Mouse (Mus musculus): ENCODE data around the gene Parp8.

The Parp8 gene

DNA sequence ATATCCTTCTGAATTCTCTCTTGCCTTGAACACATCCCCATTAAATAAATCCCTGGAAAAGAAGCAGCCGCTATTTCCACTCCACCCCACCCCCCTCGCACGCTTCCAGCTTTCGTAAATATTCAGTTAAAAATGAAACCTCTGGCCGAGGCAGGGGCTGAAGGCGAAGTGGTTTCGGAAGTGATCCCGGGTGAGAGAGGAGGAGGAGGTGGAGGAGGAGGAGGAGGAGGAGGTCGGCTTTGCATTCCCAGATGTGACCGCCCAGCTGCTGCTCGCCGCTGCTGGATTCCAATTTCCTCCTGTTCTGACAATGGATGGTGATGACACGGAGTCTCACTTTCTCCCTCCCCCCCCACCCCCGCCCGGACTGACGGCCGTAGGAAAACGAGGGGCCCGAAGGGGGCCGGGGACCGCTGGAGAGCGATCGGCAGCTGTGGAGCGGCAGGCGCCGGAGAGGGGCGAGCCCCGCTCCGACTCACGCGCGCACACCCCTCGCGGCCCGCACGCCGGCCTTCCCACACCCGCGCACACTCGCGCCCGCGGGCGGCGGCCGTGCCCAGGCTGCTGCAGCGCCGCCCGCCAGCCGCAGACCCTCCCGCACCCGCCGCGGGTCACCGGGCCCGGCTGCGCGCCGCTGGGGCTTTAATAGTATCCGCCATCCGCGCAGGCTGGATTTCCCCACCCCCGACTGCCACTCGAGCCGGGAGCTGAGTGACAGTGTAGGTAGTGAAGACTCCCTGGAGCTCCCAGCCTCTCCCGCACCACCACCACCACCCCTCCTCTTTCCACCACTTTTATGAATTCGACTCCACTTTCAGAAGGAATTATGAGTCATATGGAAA, at the start of gene Parp8:
Gene Parp8 (minus strand): TSS at position 312 of the 842 bp plus-strand sequence.
- WGBS = under 1% methylated on average over 63 of the region's 67 CpGs

DNA sequence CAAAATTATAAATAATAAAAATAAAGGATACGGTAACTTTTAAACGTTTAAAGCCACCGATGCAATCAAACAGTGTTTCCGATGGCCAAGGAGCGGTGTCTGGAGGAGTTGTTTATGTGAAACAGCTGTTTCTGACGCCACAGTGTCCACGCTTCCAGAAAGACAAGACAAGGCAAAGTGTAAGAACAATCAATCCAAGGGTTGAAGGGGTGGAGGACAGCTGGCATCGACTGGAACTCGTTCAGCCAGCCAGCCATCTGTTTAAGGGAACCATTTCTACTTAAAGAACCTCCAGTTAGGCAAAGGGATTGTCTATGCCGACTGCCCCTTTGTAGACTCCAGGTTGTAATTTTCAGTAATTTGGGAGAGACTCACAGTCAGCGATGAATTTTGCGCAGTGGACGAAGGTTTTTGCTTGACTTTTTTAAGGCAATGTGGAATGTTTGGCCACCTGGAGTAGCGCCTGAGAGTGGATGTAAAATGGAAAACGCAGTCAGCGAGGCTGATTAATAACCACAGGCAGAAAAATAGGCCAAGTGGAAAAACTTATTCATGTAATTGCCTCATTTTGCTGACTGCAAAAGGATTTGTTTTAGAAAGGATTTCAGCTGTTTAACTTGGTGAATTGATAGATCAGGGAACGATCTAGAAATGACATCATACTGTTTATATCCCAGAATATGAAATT, 37.4 kb upstream of the Parp8 start:
- WGBS = 46% methylated on average over 17 of the region's 17 CpGs

DNA sequence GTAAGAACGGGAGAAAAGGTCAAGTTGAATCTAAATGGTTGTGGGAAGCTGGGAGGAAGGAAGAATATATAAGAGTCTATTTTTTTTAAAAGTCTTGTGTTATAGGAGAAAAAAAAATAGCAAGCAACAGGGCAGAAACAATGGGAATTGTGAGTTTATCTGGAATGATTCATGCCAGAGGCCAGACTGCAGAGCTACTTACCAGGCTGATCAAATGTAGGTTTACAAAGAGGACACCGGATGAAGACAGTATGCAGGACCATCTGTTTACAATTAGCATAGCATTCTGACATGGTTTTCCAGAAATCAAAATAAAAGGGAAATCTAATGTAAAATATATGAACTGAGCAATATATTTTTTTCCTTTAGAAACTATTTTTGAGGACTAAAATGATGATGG, 31.1 kb upstream of the Parp8 start:
- 75% methylated on average over 2 of the region's 2 CpGs for WGBS

DNA sequence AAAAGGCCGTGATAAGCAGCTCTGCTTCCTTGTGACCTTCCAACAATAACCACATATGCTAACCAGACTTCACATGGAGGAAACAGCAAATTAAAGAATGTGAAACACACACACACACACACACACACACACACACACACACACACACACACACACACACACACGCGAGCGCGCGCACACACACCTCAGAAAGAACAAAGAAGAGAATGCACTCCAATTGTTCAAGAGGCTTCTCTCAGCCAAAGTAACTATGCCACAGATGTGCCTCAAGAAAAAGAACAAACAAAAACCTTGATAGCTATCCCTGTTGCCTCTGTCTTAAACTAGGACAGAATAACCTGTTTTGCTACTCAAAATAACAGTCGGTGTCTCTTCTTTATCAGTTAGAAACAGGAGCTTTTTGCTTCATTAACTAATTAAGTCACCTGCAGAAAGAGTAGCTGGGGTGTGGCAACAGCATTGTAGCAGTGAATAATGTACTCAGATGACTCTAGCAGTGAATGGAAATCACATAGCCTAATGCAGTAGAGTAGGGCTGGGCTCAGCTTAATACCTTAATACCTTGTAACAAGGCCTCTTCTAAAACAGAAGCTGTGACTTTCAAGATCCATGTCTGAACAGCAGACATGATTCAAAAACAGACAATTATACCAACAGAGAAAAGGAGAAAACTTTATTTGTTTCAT, 29.6 kb upstream of the Parp8 start:
- WGBS = 92% methylated on average over 7 of the region's 7 CpGs

DNA sequence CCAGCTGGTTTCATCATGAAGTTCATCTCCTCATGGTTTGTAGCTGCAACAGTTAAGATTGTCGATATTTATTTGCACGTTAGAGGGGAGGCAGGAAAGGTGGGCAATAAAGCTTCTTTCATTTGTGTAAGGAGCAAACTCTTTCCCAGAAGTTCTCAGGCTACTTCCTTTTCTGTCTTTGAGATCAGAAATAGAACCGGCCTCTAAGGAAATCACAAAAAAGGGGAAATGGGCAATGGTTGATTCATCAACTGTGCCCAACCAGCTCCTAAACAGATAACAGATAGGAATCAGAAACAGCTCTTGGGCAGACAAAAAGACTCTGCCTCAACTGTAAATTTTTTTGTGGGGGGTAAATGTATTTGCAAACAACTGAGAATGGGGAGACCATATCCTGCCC, 27.4 kb upstream of the Parp8 start:
- WGBS = 75% methylated on average over 3 of the region's 3 CpGs

DNA sequence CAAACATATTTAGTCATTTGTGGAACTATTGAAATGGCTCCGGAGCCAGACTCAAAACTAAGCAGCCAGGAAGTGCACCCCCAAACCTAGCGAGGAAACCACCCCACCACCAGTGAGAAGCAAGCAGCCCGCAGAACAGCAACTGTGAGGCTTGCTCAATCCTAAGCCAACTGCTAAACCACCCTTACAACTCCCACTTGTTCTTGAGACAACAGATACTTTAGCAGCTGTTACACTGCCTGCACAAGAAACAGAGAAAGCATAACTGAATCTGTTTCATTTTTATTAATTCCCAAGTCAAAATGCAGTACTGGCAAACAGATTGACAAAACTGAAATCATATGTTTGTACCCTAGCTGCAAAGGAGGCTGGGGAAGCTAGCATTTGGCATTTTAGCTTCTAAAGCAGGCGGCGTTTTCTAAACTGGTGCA, 23.2 kb upstream of the Parp8 start:
- WGBS = 39% methylated on average over 5 of the region's 5 CpGs

DNA sequence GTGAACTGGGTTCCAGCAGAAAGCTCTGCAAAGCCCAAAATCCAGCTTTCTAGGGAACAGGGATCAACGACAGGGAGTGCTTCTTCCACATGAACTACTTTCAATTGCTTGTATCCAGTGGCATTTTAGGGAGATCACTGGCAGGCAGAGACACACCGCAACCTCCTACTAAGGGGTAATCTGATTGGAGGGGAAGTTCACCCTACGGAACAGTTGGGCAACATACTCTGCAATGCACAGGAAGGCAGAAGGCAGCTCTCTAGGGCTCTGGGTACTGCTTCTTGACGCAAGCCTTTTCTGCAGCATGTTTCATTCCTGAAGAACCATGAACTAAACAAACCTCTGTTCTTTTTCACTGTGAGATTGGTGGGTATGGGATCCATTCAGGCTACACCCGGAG, 10.9 kb upstream of the Parp8 start:
- 78% methylated on average over 5 of the region's 5 CpGs for WGBS

DNA sequence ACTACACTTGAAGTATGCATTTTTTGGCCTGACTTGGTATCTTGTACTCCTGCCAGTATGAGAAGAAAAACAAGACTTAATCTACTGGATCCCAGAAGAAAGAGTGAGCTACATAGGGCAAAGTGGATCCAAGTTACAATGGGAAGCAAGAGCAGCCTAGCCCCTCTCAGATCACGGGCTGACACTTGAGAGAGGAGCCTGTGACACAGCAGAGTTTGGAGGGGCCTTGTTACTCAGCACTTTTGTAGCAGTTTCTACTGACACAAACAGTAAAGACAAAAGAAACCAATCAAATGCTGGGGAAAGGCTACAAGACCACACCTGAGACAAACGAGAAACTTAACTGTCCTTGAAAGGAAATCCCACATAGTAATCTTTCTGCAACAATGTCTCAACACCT, 9.8 kb upstream of the Parp8 start:
- WGBS = 76% methylated on average over 2 of the region's 2 CpGs

DNA sequence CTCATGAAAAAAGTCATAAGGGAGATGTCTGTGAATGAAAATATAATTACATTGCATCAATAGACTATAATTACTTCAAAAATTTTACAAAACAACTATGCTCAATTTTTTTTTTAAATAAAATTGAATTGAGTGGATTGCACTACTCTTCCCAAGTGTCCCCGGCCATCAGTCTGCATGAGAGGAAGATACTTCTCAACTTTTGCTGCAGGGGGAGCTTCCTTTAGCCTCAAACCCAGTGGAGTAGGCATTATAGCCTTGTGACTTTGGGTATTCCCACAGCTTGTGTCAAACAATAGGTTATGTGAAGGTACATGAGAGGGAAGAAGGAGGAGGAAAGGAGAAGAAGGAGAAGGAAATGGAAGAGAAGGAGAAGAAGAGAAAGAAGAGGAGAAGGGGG, 9.3 kb upstream of the Parp8 start:
- 84% methylated on average over 1 of the region's 1 CpGs for whole genome bisulfite sequencing

DNA sequence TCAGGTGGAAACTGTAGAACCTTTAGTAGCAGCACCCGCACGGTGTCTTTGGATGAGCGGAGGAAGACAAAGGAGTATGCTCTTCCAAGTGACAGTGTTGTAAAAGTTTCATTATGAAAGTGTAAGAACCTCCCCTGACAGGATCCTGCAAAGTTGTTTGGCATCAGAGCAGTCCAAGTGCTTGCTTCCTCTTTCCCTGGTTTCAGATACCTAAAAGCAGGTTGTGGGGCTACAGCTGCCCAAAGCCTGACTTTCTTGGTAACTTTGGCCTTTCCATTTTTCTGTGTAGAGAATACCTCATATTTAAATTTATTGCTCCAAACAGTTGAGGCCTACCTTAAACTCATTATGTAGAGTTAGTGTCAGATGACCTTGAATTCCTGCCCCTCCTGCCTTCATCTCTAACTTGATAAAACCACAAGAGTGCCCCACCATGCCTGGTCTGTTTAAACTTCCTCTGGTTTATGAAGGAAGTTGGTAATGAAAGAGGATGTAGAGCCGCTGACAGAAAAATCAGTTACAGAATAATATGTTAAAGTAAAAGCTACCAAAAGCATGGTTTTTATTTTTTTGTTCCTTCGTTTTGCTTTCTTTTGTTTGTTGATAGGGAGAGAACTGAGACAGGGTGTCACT, 8.5 kb upstream of the Parp8 start:
- 93% methylated on average over 5 of the region's 5 CpGs for WGBS

DNA sequence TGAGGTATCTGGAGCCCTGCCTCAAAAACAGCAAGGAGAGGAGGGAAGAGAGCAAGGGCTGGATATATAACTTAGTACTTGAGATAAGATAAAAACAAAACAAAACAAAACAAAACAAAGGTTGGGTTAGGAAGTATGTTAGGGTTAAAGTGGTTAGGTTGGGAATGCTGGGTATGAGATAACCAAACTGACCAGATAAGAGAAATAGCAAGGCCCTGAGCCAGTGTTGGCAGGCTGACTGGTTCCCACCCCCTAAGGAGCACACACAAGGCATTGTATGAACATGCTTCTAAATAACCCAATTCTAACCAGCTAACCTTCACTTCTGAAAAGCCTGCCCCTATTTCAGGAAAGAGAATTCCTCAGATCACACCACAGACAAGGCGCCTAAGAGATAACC, 7.1 kb upstream of the Parp8 start:
- WGBS = 94% methylated on average over 1 of the region's 1 CpGs

DNA sequence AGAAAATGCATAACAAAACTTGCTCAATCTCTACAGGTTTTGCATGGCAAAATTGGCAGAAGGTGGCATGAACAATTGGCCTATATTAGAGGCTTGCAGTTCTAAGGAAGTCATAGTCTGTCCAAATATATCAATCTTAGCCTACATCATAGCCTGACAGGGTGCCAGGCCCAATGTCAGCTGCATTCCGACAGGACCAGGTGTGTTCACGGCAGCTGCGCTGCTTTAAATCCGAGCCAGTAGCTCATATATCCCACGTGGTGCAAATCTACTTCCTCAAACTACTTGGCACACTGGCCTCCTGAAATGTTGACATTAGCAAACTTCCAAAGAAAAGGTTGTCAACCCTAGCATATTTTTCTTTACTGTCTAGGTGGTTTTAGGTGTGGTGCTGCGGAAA, 6.2 kb upstream of the Parp8 start:
- WGBS = 77% methylated on average over 6 of the region's 6 CpGs

DNA sequence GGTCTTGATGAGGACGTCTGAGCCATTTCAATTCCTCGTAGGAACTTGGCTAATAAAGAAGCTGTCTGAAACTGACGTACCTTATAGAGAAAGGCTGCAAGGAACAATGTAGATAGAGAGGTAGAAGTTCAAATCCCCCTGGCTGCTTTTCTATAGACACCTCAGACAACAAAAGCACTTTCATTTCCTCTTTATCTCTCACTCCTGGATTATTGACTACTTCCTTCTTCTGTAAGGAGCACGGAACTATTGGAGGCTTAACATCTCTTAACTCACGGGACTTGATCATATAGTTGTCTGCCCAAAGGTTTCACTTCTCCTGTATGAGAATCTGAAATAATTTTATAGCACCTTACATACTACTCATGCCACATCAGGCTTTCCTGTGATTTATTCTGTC, 2.9 kb upstream of the Parp8 start:
- 84% methylated on average over 5 of the region's 5 CpGs for WGBS

DNA sequence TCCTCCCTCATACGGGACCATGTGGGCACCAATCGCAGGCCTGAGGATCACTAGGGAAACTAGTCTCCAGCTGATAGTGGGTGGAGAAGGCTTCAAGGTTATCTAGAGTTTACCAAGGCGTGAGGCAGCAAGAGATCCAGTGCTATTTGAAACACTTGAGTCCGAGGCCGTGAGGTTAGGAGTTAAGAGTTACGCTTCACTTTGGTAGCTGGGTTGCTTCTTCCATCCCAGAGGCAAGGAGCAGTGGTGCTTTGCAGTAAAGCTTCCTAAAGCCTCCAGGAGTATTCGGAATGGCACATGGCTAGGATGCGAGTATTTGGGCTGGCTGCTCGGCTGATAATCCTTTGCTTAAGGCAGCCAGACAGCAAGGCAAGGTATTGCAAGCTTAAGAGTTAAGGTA, 2.0 kb upstream of the Parp8 start:
- 94% methylated on average over 9 of the region's 9 CpGs for WGBS

DNA sequence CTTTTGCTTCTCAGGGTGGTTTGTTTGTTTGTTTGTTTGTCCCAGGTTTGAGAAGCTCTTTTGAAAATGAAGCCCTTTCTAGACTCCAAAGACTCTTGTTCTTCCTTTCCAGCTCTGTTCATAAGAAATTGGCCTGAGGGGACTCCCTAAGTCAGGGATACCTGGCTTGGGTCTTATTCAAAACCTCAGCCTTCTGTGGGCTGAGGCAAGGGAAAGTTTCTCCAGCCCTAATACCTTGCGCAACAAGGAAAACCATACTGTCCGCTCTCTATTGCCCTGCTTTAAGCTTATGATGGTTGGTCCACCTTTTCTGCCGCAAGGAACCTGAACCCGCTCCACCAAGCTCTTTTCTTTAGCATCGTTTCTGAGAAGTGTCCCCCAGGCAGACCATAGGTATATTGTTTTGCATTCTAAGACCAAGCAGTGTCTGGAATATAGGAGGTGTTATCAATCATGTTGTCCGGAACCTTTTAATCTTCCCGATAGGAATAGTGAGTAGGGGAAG, 991 bp upstream of the Parp8 start:
- 91% methylated on average over 7 of the region's 7 CpGs for WGBS

DNA sequence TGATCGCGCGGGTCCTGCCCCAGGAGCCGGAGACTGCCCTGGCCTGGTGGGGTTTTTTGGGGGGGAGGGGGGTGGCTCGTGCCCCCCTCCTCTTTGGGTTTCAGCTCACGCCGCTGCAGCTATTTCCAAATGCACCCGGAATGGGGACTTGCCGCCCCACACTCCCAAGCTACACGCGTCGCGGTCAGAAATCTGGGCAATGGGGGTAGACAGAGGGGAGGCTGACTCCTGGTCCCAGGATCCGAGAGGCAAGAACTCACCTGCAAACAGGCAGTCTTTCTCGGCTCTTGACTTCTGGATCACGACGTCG, 466 bp downstream of the Parp8 start:
- WGBS = under 1% methylated on average over 18 of the region's 18 CpGs

DNA sequence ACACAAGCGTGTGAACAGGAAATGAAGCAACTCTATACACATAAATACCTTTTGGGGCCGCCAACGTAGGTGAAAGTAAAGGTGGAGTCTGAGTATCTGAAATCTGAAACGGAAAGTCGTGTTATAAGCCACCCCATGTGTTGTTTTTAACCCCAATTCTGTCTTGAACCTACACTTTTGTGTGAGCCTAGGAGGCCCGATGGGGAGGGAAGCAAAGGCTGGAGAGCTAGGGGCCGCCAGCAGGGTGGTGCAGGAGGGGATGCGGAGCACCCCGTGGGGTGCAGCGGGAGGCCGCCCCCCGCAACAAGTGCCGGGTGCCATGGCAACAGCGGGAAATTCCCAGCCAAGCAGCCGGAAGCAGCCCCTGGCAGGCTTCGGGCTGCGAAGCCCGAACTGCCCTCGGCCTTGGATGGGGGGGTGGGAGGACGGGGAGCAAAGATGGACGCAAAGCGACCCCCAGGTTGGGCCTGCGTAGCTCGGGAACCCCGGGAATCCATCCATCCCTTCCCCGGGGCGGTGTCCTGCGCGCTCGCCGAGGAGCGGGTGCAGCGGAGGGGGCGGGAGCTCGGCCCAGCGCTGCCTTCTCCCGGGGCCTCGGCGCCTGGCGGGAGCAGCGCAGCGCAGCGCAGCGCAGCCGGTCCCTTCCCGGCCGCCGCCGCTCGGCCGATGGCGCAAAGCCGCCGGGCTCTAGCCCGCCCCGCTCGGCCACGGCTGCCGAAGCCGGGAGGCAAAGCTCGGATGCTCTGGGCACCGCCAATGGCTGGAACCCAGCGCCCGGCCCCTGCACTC, 1.0 kb downstream of the Parp8 start:
- whole genome bisulfite sequencing = under 1% methylated on average over 64 of the region's 64 CpGs

DNA sequence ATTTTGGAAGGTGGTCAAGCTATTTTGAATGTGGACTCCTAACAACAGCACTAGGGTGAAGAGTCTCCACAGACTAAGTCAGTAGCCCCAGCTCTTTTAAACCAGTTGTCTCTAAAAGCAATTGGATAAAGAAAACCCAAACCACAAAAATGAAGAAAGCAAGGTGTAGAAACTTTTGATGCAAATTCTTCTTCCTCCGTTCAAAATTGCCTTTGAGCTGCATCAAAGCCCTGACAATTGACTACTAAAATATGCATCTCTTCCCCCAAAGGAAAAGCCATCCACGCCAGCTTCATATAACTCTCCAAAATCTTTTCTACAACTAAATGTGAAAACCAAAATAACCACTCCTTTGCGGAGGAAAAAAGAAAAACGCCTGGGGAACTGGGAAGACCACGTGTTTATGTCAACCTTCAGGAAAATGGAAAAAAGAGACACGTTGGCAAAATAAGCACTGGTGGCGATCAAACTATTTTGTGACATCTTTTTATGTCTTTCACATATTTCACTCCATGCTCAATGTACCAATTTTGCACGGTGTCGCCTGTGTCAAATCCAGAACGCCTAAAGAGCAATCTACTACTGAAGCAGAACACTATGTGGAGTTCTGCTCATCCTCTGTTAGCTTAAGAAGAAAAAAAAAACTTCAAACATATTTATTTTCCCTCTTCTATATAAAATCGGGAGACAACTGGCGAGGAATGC, 1.8 kb downstream of the Parp8 start:
- WGBS = 7% methylated on average over 12 of the region's 12 CpGs

DNA sequence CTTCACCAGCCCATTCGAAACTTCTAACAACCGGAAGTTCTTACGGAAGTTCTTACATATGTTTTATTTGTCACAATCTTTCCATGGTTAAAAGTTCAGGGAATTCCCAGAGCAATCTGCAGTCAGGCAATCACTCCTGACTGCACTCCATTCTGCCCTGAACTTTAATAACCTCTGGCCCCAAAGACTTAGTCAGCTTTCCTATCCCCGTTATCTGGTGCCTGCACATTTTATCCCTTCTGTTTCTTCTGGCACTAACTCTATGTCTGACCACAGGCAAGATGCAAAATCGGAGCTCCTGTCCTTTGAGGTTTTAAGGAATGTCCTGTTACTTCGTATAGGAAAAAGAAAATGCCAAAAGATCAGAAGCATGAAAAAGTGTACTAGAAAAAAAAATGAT, 4.7 kb downstream of the Parp8 start:
- WGBS = 77% methylated on average over 6 of the region's 6 CpGs

DNA sequence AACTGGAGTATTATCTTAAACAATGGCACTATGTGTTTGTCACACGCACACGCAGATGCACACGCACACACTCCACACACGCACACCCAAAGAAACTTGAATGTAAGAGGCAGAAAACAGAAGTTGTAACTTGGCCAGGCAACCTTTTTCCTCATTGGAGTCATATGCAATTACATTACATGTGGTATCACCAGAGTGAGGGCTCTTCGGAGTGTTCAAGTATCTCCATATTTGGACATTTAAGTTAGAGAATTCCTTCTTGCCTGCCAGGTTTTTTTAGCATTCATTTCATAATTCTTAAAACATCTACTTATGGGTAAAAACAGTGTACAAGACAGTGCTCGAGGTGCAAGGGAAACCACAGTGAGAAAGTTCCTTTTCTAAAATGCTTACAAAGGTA, 6.7 kb downstream of the Parp8 start:
- 79% methylated on average over 6 of the region's 6 CpGs for WGBS

DNA sequence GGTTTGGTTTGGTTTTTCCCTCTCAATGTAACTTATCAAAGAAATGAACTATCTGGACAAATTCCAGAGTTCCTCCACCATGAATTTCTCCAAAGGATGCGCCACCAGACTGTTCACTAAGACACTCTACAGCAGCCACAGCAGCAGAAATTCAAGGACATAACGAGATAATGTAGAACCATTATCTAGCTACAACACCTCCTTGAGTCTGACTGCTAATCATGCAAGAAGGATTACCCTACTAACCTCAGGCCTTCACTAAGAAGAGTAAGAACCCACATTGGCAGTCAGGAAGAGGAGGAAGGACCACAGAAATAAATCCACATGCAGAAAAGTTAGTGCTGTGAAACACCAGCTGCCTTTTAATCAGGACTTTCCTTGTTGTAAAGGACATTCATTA, 11.8 kb downstream of the Parp8 start:
- 90% methylated on average over 2 of the region's 2 CpGs for WGBS

Data from cerebral cortex, adult 2 months (tissue).